Mouse (Mus musculus): Measurements from ENCODE around the gene Tbc1d16.

DNA sequence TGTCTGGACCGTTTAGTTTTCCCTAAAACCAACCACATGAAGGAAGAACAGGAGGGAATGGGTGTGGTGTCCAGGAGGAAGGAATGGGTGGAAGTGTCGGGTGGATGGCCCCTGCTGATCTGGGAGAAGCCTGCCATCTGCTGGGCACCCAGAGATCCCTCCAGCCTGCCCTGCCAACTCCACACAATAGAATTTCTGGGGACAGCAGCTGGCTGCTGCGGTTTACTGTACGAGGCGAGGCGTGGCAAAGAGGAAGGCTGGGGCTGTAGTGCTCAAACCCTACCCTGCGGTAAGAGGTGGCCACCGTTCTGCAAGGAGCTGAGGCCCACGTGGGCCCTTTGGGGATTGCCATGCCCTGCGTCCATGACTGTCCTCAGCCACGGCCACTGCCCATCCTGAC is 37.8 kb downstream of the Tbc1d16 start:
- TF ChIP-seq CTCF (IDR thresholded peaks at IDR 0.05; ENCODE audit: borderline replicate concordance, extremely low read depth, insufficient read depth, insufficient read length): peak; percentile 90
- TF ChIP-seq POLR2A (IDR thresholded peaks at IDR 0.05; ENCODE audit: borderline replicate concordance, extremely low read depth, insufficient read depth, insufficient read length, poor library complexity, severe bottlenecking): no peak
